Comparison of ENCODE assay signal across 10 mouse cellular contexts in the genomic region with DNA sequence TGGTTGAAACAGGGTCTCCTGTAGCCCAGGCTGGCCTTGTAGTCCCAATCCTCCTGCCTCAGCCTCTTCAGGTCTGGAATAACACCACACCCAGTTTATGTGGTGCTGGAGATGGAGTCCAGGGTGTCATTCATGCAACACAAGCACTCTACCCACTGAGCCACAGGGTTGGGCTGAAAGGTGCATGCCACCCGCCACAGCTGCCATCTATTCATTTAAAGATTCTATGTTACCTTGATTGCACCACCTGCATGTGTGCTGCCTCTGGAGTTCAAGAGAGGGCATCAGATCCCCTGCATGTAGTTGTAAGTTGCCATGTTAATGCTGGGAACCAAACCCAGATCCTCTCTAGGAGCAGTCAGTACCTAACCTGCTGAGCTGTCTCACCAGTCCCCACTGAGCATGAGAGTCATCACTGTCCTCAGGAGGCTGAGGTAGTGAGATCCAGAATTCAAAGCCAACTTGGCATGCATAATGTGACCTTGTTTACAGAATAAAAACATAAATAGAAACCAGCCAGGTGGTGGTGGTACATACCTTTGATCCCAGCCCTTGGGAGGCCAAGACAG. TPM values are rescaled to one million over a fixed set of nuclear protein-coding genes. Genes with fewer than 3 reads are reported as not detected.
DNase-seq lines count a peak whose midpoint lies in the region; ATAC-seq and TF ChIP-seq lines count a peak whose summit lies in the region.
"Had no signal": no experiment of that assay in that cellular context is flagged by ENCODE, and none has a peak within 500 bp of the region (broad histone marks: within the 10 kb centered on the region; RNA-seq: fewer than 3 reads in every experiment).

No protein-coding gene starts in this region.

- H3K9ac ChIP-seq in heart, embryonic 13.5 days, result no peak overlapping the region; the same call in 1 of the 2 replicates
- no peak overlapping the region for H3K9ac ChIP-seq in limb, embryonic 15.5 days

- H3K9me3 ChIP-seq in heart, embryonic 13.5 days, result no peaks in the 10 kb centered on the region
- no peaks in the 10 kb centered on the region for H3K9me3 ChIP-seq in limb, embryonic 15.5 days
- H3K9me3 ChIP-seq: forebrain, embryonic 13.5 days had no signal

- peaks cover 27% of the 10 kb centered on the region for H3K36me3 ChIP-seq in heart, embryonic 13.5 days
- H3K36me3 ChIP-seq in limb, embryonic 15.5 days, result peaks cover 22% of the 10 kb centered on the region

- intact Hi-C loops in heart, postnatal 25 days (cut with DNase I), result no loop called here

- H3K4me1 ChIP-seq in heart, embryonic 13.5 days, result peaks cover 48% of the 10 kb centered on the region
- H3K4me1 ChIP-seq in limb, embryonic 15.5 days, result peaks cover 46% of the 10 kb centered on the region

- WGBS in heart, embryonic 13.5 days, result 78% methylated on average over 1 of the region's 1 CpGs
- 93% methylated on average over 1 of the region's 1 CpGs for whole genome bisulfite sequencing in limb, embryonic 15.5 days

- ATAC-seq in heart, embryonic 13.5 days (ENCODE audit: extremely low read depth, insufficient number of reproducible peaks, low FRiP score, low TSS enrichment), result no peak
- no peak for ATAC-seq in limb, embryonic 15.5 days (ENCODE audit: insufficient number of reproducible peaks, low FRiP score, low TSS enrichment, low read depth)
- ATAC-seq: forebrain, embryonic 13.5 days had no signal

- no peak for TF ChIP-seq CTCF in layer of hippocampus, adult 2 months (conservative IDR thresholded peaks at IDR 0.05)

- peak overlapping the region; percentile 81 for H3K27ac ChIP-seq in heart, embryonic 13.5 days (replicated peaks)
- H3K27ac ChIP-seq in layer of hippocampus, adult 2 months, result 0 out of 2 replicates have a peak overlapping the region, but pooled peaks have one; percentile 70
- peak overlapping the region; percentile 43 for H3K27ac ChIP-seq in limb, embryonic 15.5 days
- H3K27ac ChIP-seq: forebrain, embryonic 13.5 days had no signal

- no peak overlapping the region for H3K4me2 ChIP-seq in heart, embryonic 13.5 days
- no peak overlapping the region for H3K4me2 ChIP-seq in limb, embryonic 15.5 days
- H3K4me2 ChIP-seq: forebrain, embryonic 13.5 days had no signal

- no peak overlapping the region for H3K4me3 ChIP-seq in heart, embryonic 13.5 days
- no peak overlapping the region for H3K4me3 ChIP-seq in layer of hippocampus, adult 2 months
- H3K4me3 ChIP-seq in limb, embryonic 15.5 days, result no peak overlapping the region
- H3K4me3 ChIP-seq: forebrain, embryonic 13.5 days had no signal

- H3K27me3 ChIP-seq in heart, embryonic 13.5 days (replicated peaks), result no peaks in the 10 kb centered on the region
- H3K27me3 ChIP-seq in limb, embryonic 15.5 days, result no peaks in the 10 kb centered on the region
- H3K27me3 ChIP-seq: forebrain, embryonic 13.5 days had no signal

- DNase-seq in heart, postnatal 25 days (ENCODE audit: low spot score), result no peak
- no peak for DNase-seq in layer of hippocampus, adult 2 months (ENCODE audit: low spot score in 2 of 2)
- DNase-seq in layer of hippocampus, postnatal 10 days (ENCODE audit: low spot score in 2 of 2), result no peak
- peak; percentile 50 for DNase-seq in cerebellum, adult 9-11 months
- DNase-seq in embryo, embryonic 11 days, result no peak
- DNase-seq: midbrain, embryonic 14.5 days had no signal

RNA-seq across cellular contexts. Expression of gene Gtpbp3, which starts 9.3 kb away (rescaled TPM):
- polyA plus RNA-seq in heart, embryonic 13.5 days (2015; fragmentation: Nextera tagmentation; extraction: Ambion mirVana), result 11.6 and 12.6 TPM in 2 replicates
- total RNA-seq in heart, postnatal 25 days (2021), result 10 to 100 TPM; 18.5 to 19.4 TPM
- 10 to 100 TPM; 28.7 to 32.1 TPM for total RNA-seq in layer of hippocampus, adult 2 months (2021)
- total RNA-seq in layer of hippocampus, postnatal 10 days (2021), result 10 to 100 TPM; 26.4 to 29.4 TPM
- polyA plus RNA-seq in limb, embryonic 15.5 days (2015; fragmentation: Nextera tagmentation; extraction: Ambion mirVana), result 16.5 and 19.2 TPM in 2 replicates

RNA-seq across cellular contexts. Expression of gene Ano8, which starts 11.4 kb away (rescaled TPM):
- polyA plus RNA-seq in heart, embryonic 13.5 days (2015; fragmentation: Nextera tagmentation; extraction: Ambion mirVana), result 0.63 and 0.78 TPM in 2 replicates
- 10 to 100 TPM; 17.0 to 18.2 TPM for total RNA-seq in heart, postnatal 25 days (2021)
- total RNA-seq in layer of hippocampus, adult 2 months (2021), result 10 to 100 TPM; 52.9 to 55.3 TPM
- 10 to 100 TPM; 64.3 to 71.5 TPM for total RNA-seq in layer of hippocampus, postnatal 10 days (2021)
- 1.3 and 1.4 TPM in 2 replicates for polyA plus RNA-seq in limb, embryonic 15.5 days (2015; fragmentation: Nextera tagmentation; extraction: Ambion mirVana)

RNA-seq across cellular contexts. Expression of gene Plvap, which starts 14.4 kb away (rescaled TPM):
- polyA plus RNA-seq in heart, embryonic 13.5 days (2015; fragmentation: Nextera tagmentation; extraction: Ambion mirVana), result 133 and 135 TPM in 2 replicates
- total RNA-seq in heart, postnatal 25 days (2021), result 10 to 100 TPM; 26.6 to 35.3 TPM
- 1 to 10 TPM; 7.3 to 7.7 TPM for total RNA-seq in layer of hippocampus, adult 2 months (2021)
- 1 to 10 TPM; 8.1 to 9.2 TPM for total RNA-seq in layer of hippocampus, postnatal 10 days (2021)
- polyA plus RNA-seq in limb, embryonic 15.5 days (2015; fragmentation: Nextera tagmentation; extraction: Ambion mirVana), result 56.9 and 66.3 TPM in 2 replicates
- total RNA-seq: neutrophil, adult 5-6 weeks had no signal

RNA-seq across cellular contexts. Expression of gene Dda1, which starts 28.2 kb away (rescaled TPM):
- 75.6 and 87.1 TPM in 2 replicates for polyA plus RNA-seq in heart, embryonic 13.5 days (2015; fragmentation: Nextera tagmentation; extraction: Ambion mirVana)
- 10 to 100 TPM; 29.1 to 29.9 TPM for total RNA-seq in heart, postnatal 25 days (2021)
- total RNA-seq in layer of hippocampus, adult 2 months (2021), result 10 to 100 TPM; 83.2 to 89.7 TPM
- total RNA-seq in layer of hippocampus, postnatal 10 days (2021), result 100 to 1,000 TPM; 128 to 130 TPM
- 98.4 and 107 TPM in 2 replicates for polyA plus RNA-seq in limb, embryonic 15.5 days (2015; fragmentation: Nextera tagmentation; extraction: Ambion mirVana)

RNA-seq across cellular contexts. Expression of gene Ccdc194, which starts 28.4 kb away (rescaled TPM):
- polyA plus RNA-seq in heart, embryonic 13.5 days (2015; fragmentation: Nextera tagmentation; extraction: Ambion mirVana), result 0.48 and 0.65 TPM in 2 replicates
- under 1 TPM in 1 of 2 experiments, not detected in 1; 0.14 TPM for total RNA-seq in heart, postnatal 25 days (2021)
- not detected for total RNA-seq in layer of hippocampus, adult 2 months (2021)
- total RNA-seq in layer of hippocampus, postnatal 10 days (2021), result not detected
- polyA plus RNA-seq in limb, embryonic 15.5 days (2015; fragmentation: Nextera tagmentation; extraction: Ambion mirVana), result 1.5 and 1.8 TPM in 2 replicates
- total RNA-seq: neutrophil, adult 5-6 weeks had no signal
- polyA plus RNA-seq: midbrain, embryonic 14.5 days had no signal
